Comparison of ENCODE assay signal across 8 mouse cellular contexts in the genomic region with DNA sequence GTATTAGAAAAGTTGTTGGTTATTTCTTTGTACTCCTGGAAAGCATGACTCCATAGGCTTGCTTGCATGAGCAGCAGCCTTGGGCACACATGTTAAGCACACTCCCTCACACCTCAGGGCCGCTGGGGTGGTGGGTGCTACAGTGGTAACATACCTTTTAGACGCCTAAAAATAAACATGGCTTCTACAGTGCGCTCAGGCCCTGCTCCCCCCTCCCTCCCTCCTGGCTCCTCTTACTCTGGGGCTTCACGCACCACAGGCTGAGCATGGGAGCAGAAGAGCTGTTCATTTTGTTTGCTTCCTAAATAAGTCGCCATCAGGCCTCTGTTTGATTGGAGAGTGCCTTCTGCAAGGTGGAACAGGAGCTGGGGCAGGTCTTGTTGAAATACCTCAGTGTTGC. TPM values are rescaled to one million over a fixed set of nuclear protein-coding genes. Genes with fewer than 3 reads are reported as not detected.
DNase-seq lines count a peak whose midpoint lies in the region; ATAC-seq and TF ChIP-seq lines count a peak whose summit lies in the region.

No protein-coding gene starts in this region.

- H3K4me2 ChIP-seq in heart, embryonic 14.5 days (ENCODE audit: low read length) = peak overlapping the region; percentile 95
- peak overlapping the region; percentile 95 for H3K4me2 ChIP-seq in liver, embryonic 14.5 days (ENCODE audit: low read depth)
- peak overlapping the region; percentile 82 for H3K4me2 ChIP-seq in stomach, postnatal 0 days (replicated peaks; ENCODE audit: low read depth)

- TF ChIP-seq CTCF in liver, embryonic 14.5 days (IDR thresholded peaks at IDR 0.05; ENCODE audit: low read depth) = no peak
- no peak for TF ChIP-seq CTCF in stomach, postnatal 0 days (IDR thresholded peaks at IDR 0.05; ENCODE audit: low read depth)

- intact Hi-C loops in heart, postnatal 25 days (cut with DNase I) = no loop called here

- H3K4me1 ChIP-seq in heart, embryonic 10.5 days = peaks cover 24% of the 10 kb centered on the region
- peaks cover 6 to 21% of the 10 kb centered on the region in 2 experiments for H3K4me1 ChIP-seq in heart, embryonic 14.5 days (ENCODE audit: control insufficient read depth in 2 of 2, insufficient read depth in 2 of 2, low read length in 2 of 2)
- peaks cover 15 to 17% of the 10 kb centered on the region in 2 experiments for H3K4me1 ChIP-seq in liver, embryonic 14.5 days (replicated peaks; ENCODE audit: control insufficient read depth in 2 of 2, insufficient read depth in 2 of 2, low read length in 1 of 2)
- H3K4me1 ChIP-seq in stomach, postnatal 0 days (replicated peaks; ENCODE audit: control insufficient read depth, insufficient read depth) = 0 out of 2 replicates have a peak, but pooled peaks cover 3% of the 10 kb centered on the region

- H3K4me3 ChIP-seq in heart, embryonic 10.5 days = peak overlapping the region; percentile 89
- peak overlapping the region; percentile 76 to 96 for H3K4me3 ChIP-seq in heart, embryonic 14.5 days (ENCODE audit: control insufficient read depth in 1 of 2, insufficient read depth in 1 of 2, low read depth in 1 of 2, low read length in 2 of 2)
- peak overlapping the region; percentile 85 to 99 for H3K4me3 ChIP-seq in liver, embryonic 14.5 days (ENCODE audit: insufficient read depth in 1 of 2, low read depth in 2 of 2, low read length in 2 of 2)
- peak overlapping the region; percentile 100 for H3K4me3 ChIP-seq in stomach, postnatal 0 days (ENCODE audit: low read depth, low read length)

- peak overlapping the region; percentile 98 for H3K27ac ChIP-seq in heart, embryonic 10.5 days
- H3K27ac ChIP-seq in heart, embryonic 14.5 days (replicated peaks in 1 of 2; ENCODE audit: control insufficient read depth in 1 of 2, insufficient read depth in 1 of 2, low read depth in 2 of 2, low read length in 2 of 2) = peak overlapping the region; percentile 100; a peak in 3 of 4 replicates
- H3K27ac ChIP-seq in liver, embryonic 14.5 days = no peak overlapping the region; the same call in 1 of the 2 replicates
- peak overlapping the region; percentile 100 for H3K27ac ChIP-seq in stomach, postnatal 0 days (replicated peaks)

- H3K36me3 ChIP-seq in heart, embryonic 10.5 days = peaks cover 41% of the 10 kb centered on the region
- H3K36me3 ChIP-seq in heart, embryonic 14.5 days (ENCODE audit: control insufficient read depth, insufficient read depth, low read length) = peaks cover 43% of the 10 kb centered on the region
- H3K36me3 ChIP-seq in liver, embryonic 14.5 days (replicated peaks; ENCODE audit: control insufficient read depth, insufficient read depth, low read depth) = peaks cover 31% of the 10 kb centered on the region
- peaks cover 10% of the 10 kb centered on the region for H3K36me3 ChIP-seq in stomach, postnatal 0 days (ENCODE audit: control insufficient read depth, insufficient read depth, low read length)

- H3K9ac ChIP-seq in heart, embryonic 14.5 days (ENCODE audit: low read length) = peak overlapping the region; percentile 100
- peak overlapping the region; percentile 98 for H3K9ac ChIP-seq in liver, embryonic 14.5 days (replicated peaks)
- peak overlapping the region; percentile 98 for H3K9ac ChIP-seq in stomach, postnatal 0 days (ENCODE audit: low read length)

- DNase-seq in heart, embryonic 10.5 days (ENCODE audit: low spot score) = no peak
- DNase-seq in heart, postnatal 25 days (ENCODE audit: low spot score) = no peak
- peak; percentile 48 for DNase-seq in brain, adult 2 months (ENCODE audit: low read depth, low spot score)
- no peak for DNase-seq in liver, embryonic 14.5 days (ENCODE audit: low read depth in 3 of 3, low spot score in 3 of 3)
- DNase-seq in stomach, postnatal 0 days (ENCODE audit: low spot score) = peak; percentile 40
- DNase-seq in natural killer cell, adult 2 months (ENCODE audit: low spot score in 2 of 2) = no peak
- DNase-seq in spleen, postnatal 14 days (ENCODE audit: low spot score in 2 of 2) = no peak

- no peaks in the 10 kb centered on the region for H3K9me3 ChIP-seq in heart, embryonic 10.5 days
- H3K9me3 ChIP-seq in heart, embryonic 14.5 days (ENCODE audit: control insufficient read depth, low read length) = no peaks in the 10 kb centered on the region
- no peaks in the 10 kb centered on the region for H3K9me3 ChIP-seq in liver, embryonic 14.5 days (ENCODE audit: control insufficient read depth, low read length)
- H3K9me3 ChIP-seq in stomach, postnatal 0 days (ENCODE audit: control insufficient read depth, low read length) = no peaks in the 10 kb centered on the region

- no peaks in the 10 kb centered on the region for H3K27me3 ChIP-seq in heart, embryonic 10.5 days (ENCODE audit: insufficient read depth, poor library complexity, severe bottlenecking)
- H3K27me3 ChIP-seq in heart, embryonic 14.5 days (ENCODE audit: control insufficient read depth, insufficient read depth, low read length) = no peaks in the 10 kb centered on the region
- H3K27me3 ChIP-seq in liver, embryonic 14.5 days (ENCODE audit: control insufficient read depth, insufficient read depth, low read length) = no peaks in the 10 kb centered on the region
- no peaks in the 10 kb centered on the region for H3K27me3 ChIP-seq in stomach, postnatal 0 days (ENCODE audit: control insufficient read depth, insufficient read depth, low read length)

- no peak for TF ChIP-seq EP300 in liver, embryonic 14.5 days (IDR thresholded peaks at IDR 0.05; ENCODE audit: low read depth)
- no peak for TF ChIP-seq EP300 in stomach, postnatal 0 days (optimal IDR thresholded peaks at IDR 0.05)

- WGBS in heart, embryonic 10.5 days = 14% methylated on average over 5 of the region's 5 CpGs
- WGBS in heart, embryonic 14.5 days = under 1% methylated on average over 5 of the region's 5 CpGs
- 24% methylated on average over 5 of the region's 5 CpGs for WGBS in liver, embryonic 14.5 days (ENCODE audit: insufficient replicate concordance)
- WGBS in stomach, postnatal 0 days = under 1% methylated on average over 5 of the region's 5 CpGs

- no peak for ATAC-seq in heart, embryonic 14.5 days (ENCODE audit: insufficient number of reproducible peaks, insufficient read depth, low FRiP score, low read depth)
- ATAC-seq in liver, embryonic 14.5 days (ENCODE audit: insufficient read depth) = no peak
- ATAC-seq in stomach, postnatal 0 days (ENCODE audit: low FRiP score, low TSS enrichment) = no peak

RNA-seq across cellular contexts. Expression of gene Msl1, which starts 2.0 kb away (rescaled TPM):
- polyA plus RNA-seq in heart, embryonic 10.5 days (2016; fragmentation: Nextera tagmentation; extraction: Ambion mirVana) = 14.0 and 21.6 TPM in 2 replicates
- total RNA-seq in heart, postnatal 25 days (2021) = 10 to 100 TPM; 73.0 to 78.1 TPM
- 13.3 and 15.3 TPM in 2 replicates for polyA plus RNA-seq in heart, embryonic 14.5 days (2014; fragmentation: Nextera tagmentation; extraction: Ambion mirVana)
- polyA plus RNA-seq in liver, embryonic 14.5 days (2012; rRNA removed) = 11.5 and 15.8 TPM in 2 replicates
- 4.5 and 4.9 TPM in 2 replicates for polyA plus RNA-seq in liver, embryonic 14.5 days (2014; fragmentation: Nextera tagmentation; extraction: Ambion mirVana)
- 11.3 and 13.8 TPM in 2 replicates for polyA plus RNA-seq in stomach, postnatal 0 days (2015; fragmentation: Nextera tagmentation; extraction: Ambion mirVana)

RNA-seq across cellular contexts. Expression of gene Casc3, which starts 7.4 kb away (rescaled TPM):
- 29.5 and 37.2 TPM in 2 replicates for polyA plus RNA-seq in heart, embryonic 10.5 days (2016; fragmentation: Nextera tagmentation; extraction: Ambion mirVana)
- 10 to 100 TPM; 22.4 to 25.5 TPM for total RNA-seq in heart, postnatal 25 days (2021)
- 22.6 and 22.9 TPM in 2 replicates for polyA plus RNA-seq in heart, embryonic 14.5 days (2014; fragmentation: Nextera tagmentation; extraction: Ambion mirVana)
- 12.2 and 12.7 TPM in 2 replicates for polyA plus RNA-seq in liver, embryonic 14.5 days (2012; rRNA removed)
- 11.5 and 13.0 TPM in 2 replicates for polyA plus RNA-seq in liver, embryonic 14.5 days (2014; fragmentation: Nextera tagmentation; extraction: Ambion mirVana)
- polyA plus RNA-seq in stomach, postnatal 0 days (2015; fragmentation: Nextera tagmentation; extraction: Ambion mirVana) = 12.4 and 14.8 TPM in 2 replicates

RNA-seq across cellular contexts. Expression of gene Nr1d1, which starts 22.2 kb away (rescaled TPM):
- polyA plus RNA-seq in heart, embryonic 10.5 days (2016; fragmentation: Nextera tagmentation; extraction: Ambion mirVana) = 3.6 and 5.9 TPM in 2 replicates
- total RNA-seq in heart, postnatal 25 days (2021) = 100 to 1,000 TPM in 1 of 2 experiments, 10 to 100 TPM in 1; 61.2 to 129 TPM
- 6.0 and 6.4 TPM in 2 replicates for polyA plus RNA-seq in heart, embryonic 14.5 days (2014; fragmentation: Nextera tagmentation; extraction: Ambion mirVana)
- polyA plus RNA-seq in liver, embryonic 14.5 days (2012; rRNA removed) = 0.54 and 0.65 TPM in 2 replicates
- polyA plus RNA-seq in liver, embryonic 14.5 days (2014; fragmentation: Nextera tagmentation; extraction: Ambion mirVana) = 0.56 and 0.58 TPM in 2 replicates
- polyA plus RNA-seq in stomach, postnatal 0 days (2015; fragmentation: Nextera tagmentation; extraction: Ambion mirVana) = 7.5 and 7.9 TPM in 2 replicates

RNA-seq across cellular contexts. Expression of gene Rapgefl1, which starts 39.3 kb away (rescaled TPM):
- 0.78 and 0.87 TPM in 2 replicates for polyA plus RNA-seq in heart, embryonic 10.5 days (2016; fragmentation: Nextera tagmentation; extraction: Ambion mirVana)
- total RNA-seq in heart, postnatal 25 days (2021) = under 1 TPM; 0.60 to 0.78 TPM
- 0.82 and 0.95 TPM in 2 replicates for polyA plus RNA-seq in heart, embryonic 14.5 days (2014; fragmentation: Nextera tagmentation; extraction: Ambion mirVana)
- polyA plus RNA-seq in liver, embryonic 14.5 days (2012; rRNA removed) = 0.52 and 0.55 TPM in 2 replicates
- 0.05 and 0.06 TPM in 2 replicates for polyA plus RNA-seq in liver, embryonic 14.5 days (2014; fragmentation: Nextera tagmentation; extraction: Ambion mirVana)
- 6.9 and 7.7 TPM in 2 replicates for polyA plus RNA-seq in stomach, postnatal 0 days (2015; fragmentation: Nextera tagmentation; extraction: Ambion mirVana)

RNA-seq across cellular contexts. Expression of gene Thra, which starts 56.9 kb away (rescaled TPM):
- polyA plus RNA-seq in heart, embryonic 10.5 days (2016; fragmentation: Nextera tagmentation; extraction: Ambion mirVana) = 19.2 and 23.2 TPM in 2 replicates
- 100 to 1,000 TPM; 102 to 117 TPM for total RNA-seq in heart, postnatal 25 days (2021)
- polyA plus RNA-seq in heart, embryonic 14.5 days (2014; fragmentation: Nextera tagmentation; extraction: Ambion mirVana) = 45.3 and 55.6 TPM in 2 replicates
- polyA plus RNA-seq in liver, embryonic 14.5 days (2012; rRNA removed) = 14.6 and 15.6 TPM in 2 replicates
- 8.3 and 10.0 TPM in 2 replicates for polyA plus RNA-seq in liver, embryonic 14.5 days (2014; fragmentation: Nextera tagmentation; extraction: Ambion mirVana)
- 24.0 and 24.5 TPM in 2 replicates for polyA plus RNA-seq in stomach, postnatal 0 days (2015; fragmentation: Nextera tagmentation; extraction: Ambion mirVana)

Comparison
In these comparisons a context has a peak if more than half of its experiments do, and no peak if none do; other contexts are left out.
1. DNase-seq: peak in brain, adult 2 months (single experiment) and stomach, postnatal 0 days (single experiment); none in heart, embryonic 10.5 days (single experiment), heart, postnatal 25 days (single experiment), liver, embryonic 14.5 days (0 of 3), natural killer cell, adult 2 months (0 of 2) and spleen, postnatal 14 days (0 of 2).
2. Peak in every context shown above with its lines, with median percentiles within 50 percentile points of each other: H3K4me3 ChIP-seq, H3K4me2 ChIP-seq and H3K9ac ChIP-seq.